Mouse (Mus musculus): ENCODE measurements around the gene Klrb1a. TPM values are rescaled to one million over a fixed set of nuclear protein-coding genes. Genes with fewer than 3 reads are reported as not detected.

The Klrb1a gene
- total RNA-seq, 1 experiment: not detected

DNA sequence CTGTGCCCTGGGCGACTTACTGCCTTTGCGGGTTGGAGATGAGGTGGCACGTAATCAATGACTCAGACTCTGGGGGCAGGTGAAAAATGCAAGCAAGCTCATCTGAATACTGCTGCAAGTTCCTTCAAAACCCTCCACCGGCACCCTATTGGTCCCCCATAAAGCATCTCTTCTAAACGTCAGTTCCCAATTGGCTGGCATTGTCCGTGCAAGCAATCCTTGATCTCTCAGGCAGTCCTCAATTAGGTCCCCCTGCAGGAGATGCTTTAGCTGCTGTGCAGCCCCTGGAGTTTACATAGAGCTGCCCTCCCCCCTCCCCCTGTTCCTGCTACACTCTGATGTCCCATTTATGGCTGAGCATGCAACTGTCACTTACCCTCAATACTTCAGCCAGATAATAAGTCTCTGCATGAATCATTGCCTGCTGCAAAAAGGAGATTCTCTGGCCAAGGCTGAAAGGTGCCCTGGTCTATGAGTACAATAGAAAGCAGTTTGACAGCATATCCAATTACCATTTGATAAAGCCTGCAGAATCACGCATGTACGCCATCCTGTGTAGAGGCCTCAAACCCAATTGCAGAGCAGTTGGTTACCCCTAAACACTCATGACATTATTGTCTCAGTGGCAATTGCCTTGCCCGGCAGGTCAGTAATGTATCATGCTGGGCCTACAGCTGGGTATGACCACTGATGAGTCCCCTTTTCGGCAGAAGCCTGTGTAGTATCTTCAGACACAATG is 20.7 kb downstream of the Klrb1a start:
- Histone ChIP-seq H3K9ac (ENCODE audit: insufficient read depth, low read depth, low read length, poor library complexity, severe bottlenecking) (no peak overlapping the region), H3K36me3 (ENCODE audit: control insufficient read depth, insufficient read depth, low read length, poor library complexity, severe bottlenecking) (no peaks in the 10 kb centered on the region), H3K4me3 (ENCODE audit: insufficient read depth in 1 of 2, low read depth in 1 of 2, low read length in 2 of 2, poor library complexity in 1 of 2, severe bottlenecking in 1 of 2) (no peak overlapping the region), H3K4me1 (ENCODE audit: control insufficient read depth in 2 of 2, insufficient read depth in 2 of 2, low read length in 2 of 2, poor library complexity in 1 of 2) (no peaks in the 10 kb centered on the region), H3K9me3 (ENCODE audit: control insufficient read depth, insufficient read depth, low read depth, low read length) (no peaks in the 10 kb centered on the region), H3K27ac (ENCODE audit: insufficient read depth, low read depth, low read length, poor library complexity, severe bottlenecking) (no peak overlapping the region)
- in situ Hi-C loops (cut with MboI; ENCODE audit: low sequenced_read_pairs in 2 of 2, unreplicated experiment in 2 of 2): no loop called here
- no peak for TF ChIP-seq ZNF384 (IDR thresholded peaks at IDR 0.05; ENCODE audit: low read depth, low read length)
- TF ChIP-seq HCFC1 (IDR thresholded peaks at IDR 0.05; ENCODE audit: borderline replicate concordance, insufficient read depth, low read length): no peak
- TF ChIP-seq CHD2 (IDR thresholded peaks at IDR 0.05; ENCODE audit: low read depth, low read length): no peak
- no peak for TF ChIP-seq MAFK (IDR thresholded peaks at IDR 0.05; ENCODE audit: insufficient read depth, low read depth, low read length)
- TF ChIP-seq ZC3H11A (IDR thresholded peaks at IDR 0.05; ENCODE audit: borderline replicate concordance, low read depth, low read length): no peak
- no peak for DNase-seq (ENCODE audit: low read depth, low spot score)

DNA sequence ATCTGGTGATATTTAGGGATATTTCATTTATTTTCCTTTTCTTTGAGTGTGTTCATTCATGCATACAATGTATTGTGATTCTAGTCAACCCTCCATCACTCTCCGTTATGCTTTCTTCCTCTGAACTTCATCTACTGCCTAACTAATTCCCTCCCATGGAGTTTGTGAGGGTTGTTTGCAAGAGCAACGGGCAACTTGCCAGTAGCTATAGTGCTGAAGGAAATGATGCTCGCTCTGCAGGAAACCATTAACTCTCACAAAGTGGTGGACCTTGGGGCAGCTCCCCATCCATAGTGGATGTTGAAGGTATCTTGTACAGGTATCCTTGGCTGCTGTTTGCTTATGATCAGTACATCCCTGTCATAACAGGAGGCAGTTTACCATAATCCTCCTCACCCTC is 21.3 kb downstream of the Klrb1a start:
- H3K9me3 ChIP-seq (ENCODE audit: control insufficient read depth, insufficient read depth, low read depth, low read length): no peaks in the 10 kb centered on the region
- TF ChIP-seq MAFK (IDR thresholded peaks at IDR 0.05; ENCODE audit: insufficient read depth, low read depth, low read length): no peak
- TF ChIP-seq HCFC1 (IDR thresholded peaks at IDR 0.05; ENCODE audit: borderline replicate concordance, insufficient read depth, low read length): no peak
- no peak overlapping the region for H3K9ac ChIP-seq (ENCODE audit: insufficient read depth, low read depth, low read length, poor library complexity, severe bottlenecking)
- H3K27ac ChIP-seq (ENCODE audit: insufficient read depth, low read depth, low read length, poor library complexity, severe bottlenecking): no peak overlapping the region
- H3K4me3 ChIP-seq (ENCODE audit: insufficient read depth in 1 of 2, low read depth in 1 of 2, low read length in 2 of 2, poor library complexity in 1 of 2, severe bottlenecking in 1 of 2): no peak overlapping the region
- in situ Hi-C loops (cut with MboI; ENCODE audit: low sequenced_read_pairs in 2 of 2, unreplicated experiment in 2 of 2): no loop called here
- H3K4me1 ChIP-seq (ENCODE audit: control insufficient read depth in 2 of 2, insufficient read depth in 2 of 2, low read length in 2 of 2, poor library complexity in 1 of 2): no peaks in the 10 kb centered on the region
- DNase-seq (ENCODE audit: low read depth, low spot score): no peak
- H3K36me3 ChIP-seq (ENCODE audit: control insufficient read depth, insufficient read depth, low read length, poor library complexity, severe bottlenecking): no peaks in the 10 kb centered on the region

DNA sequence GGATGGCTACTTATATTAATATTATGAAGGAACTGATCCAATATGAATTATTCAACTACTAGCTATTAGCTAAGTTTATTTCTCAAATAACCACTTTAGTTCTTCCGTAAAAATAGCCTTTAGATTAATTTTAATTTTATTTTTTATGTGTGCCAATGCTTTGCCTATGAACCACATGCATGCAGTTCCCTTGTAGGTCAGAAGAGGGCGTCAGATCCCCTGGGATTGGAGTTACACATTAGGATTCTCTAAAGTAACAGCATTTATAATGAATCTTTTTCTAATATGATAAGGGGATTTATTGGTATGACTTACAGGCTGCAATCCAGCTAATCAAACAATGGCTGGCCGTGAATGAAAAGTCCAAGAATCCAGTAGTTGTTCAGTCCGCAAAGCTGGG is 23.8 kb downstream of the Klrb1a start:
- Histone ChIP-seq H3K27ac (ENCODE audit: insufficient read depth, low read depth, low read length, poor library complexity, severe bottlenecking) (no peak overlapping the region), H3K36me3 (ENCODE audit: control insufficient read depth, insufficient read depth, low read length, poor library complexity, severe bottlenecking) (no peaks in the 10 kb centered on the region), H3K9me3 (ENCODE audit: control insufficient read depth, insufficient read depth, low read depth, low read length) (no peaks in the 10 kb centered on the region), H3K4me3 (ENCODE audit: insufficient read depth in 1 of 2, low read depth in 1 of 2, low read length in 2 of 2, poor library complexity in 1 of 2, severe bottlenecking in 1 of 2) (no peak overlapping the region), H3K4me1 (ENCODE audit: control insufficient read depth in 2 of 2, insufficient read depth in 2 of 2, low read length in 2 of 2, poor library complexity in 1 of 2) (no peaks in the 10 kb centered on the region), H3K9ac (ENCODE audit: insufficient read depth, low read depth, low read length, poor library complexity, severe bottlenecking) (no peak overlapping the region)
- no peak for DNase-seq (ENCODE audit: low read depth, low spot score)
- in situ Hi-C loops (cut with MboI; ENCODE audit: low sequenced_read_pairs in 2 of 2, unreplicated experiment in 2 of 2): no loop called here
- no peak for TF ChIP-seq ZNF384 (IDR thresholded peaks at IDR 0.05; ENCODE audit: low read depth, low read length)
- no peak for TF ChIP-seq HCFC1 (IDR thresholded peaks at IDR 0.05; ENCODE audit: borderline replicate concordance, insufficient read depth, low read length)
- TF ChIP-seq MAFK (IDR thresholded peaks at IDR 0.05; ENCODE audit: insufficient read depth, low read depth, low read length): no peak
- TF ChIP-seq CHD2 (IDR thresholded peaks at IDR 0.05; ENCODE audit: low read depth, low read length): no peak
- TF ChIP-seq ZC3H11A (IDR thresholded peaks at IDR 0.05; ENCODE audit: borderline replicate concordance, low read depth, low read length): no peak

DNA sequence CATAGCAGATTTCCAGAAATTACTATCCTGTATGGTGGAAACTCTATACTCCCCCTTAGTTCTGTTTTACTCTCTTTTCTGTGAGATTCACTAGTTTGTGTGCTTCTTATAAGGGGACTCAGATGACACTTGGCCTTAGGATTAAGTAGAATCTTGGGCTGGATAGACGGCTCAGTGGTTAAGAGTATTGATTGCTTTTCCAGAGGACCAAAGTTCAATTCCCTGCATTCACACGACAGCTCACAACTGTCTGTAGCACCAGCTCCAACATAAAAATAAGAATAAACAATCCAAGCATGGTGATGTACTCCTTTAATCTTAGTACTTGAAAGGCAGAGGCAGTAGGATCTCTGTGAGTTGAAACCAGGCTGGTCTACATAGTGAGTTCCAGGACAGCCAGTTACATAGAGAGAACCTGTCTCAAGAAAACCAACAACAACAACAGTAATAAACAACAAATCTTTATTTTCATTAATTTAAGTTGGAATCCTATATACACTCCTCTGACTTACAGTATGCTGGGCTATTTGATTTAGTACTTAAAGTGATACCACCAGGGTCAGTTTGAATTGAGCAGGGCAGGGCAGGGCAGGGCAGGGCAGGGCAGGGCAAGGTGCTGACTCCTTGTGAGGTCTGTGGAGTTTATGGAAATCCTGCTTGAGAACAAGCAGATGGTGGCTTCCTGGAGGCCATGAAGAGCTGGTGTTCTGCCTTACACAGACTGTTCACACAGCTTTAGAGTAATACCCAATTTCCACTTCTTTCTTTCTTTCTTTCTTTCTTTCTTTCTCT is 24.9 kb downstream of the Klrb1a start:
- in situ Hi-C loops (cut with MboI; ENCODE audit: low sequenced_read_pairs in 2 of 2, unreplicated experiment in 2 of 2): no loop called here
- Histone ChIP-seq H3K9me3 (ENCODE audit: control insufficient read depth, insufficient read depth, low read depth, low read length) (no peaks in the 10 kb centered on the region), H3K4me3 (ENCODE audit: insufficient read depth in 1 of 2, low read depth in 1 of 2, low read length in 2 of 2, poor library complexity in 1 of 2, severe bottlenecking in 1 of 2) (no peak overlapping the region), H3K4me1 (ENCODE audit: control insufficient read depth in 2 of 2, insufficient read depth in 2 of 2, low read length in 2 of 2, poor library complexity in 1 of 2) (no peaks in the 10 kb centered on the region), H3K9ac (ENCODE audit: insufficient read depth, low read depth, low read length, poor library complexity, severe bottlenecking) (no peak overlapping the region), H3K27ac (ENCODE audit: insufficient read depth, low read depth, low read length, poor library complexity, severe bottlenecking) (no peak overlapping the region), H3K36me3 (ENCODE audit: control insufficient read depth, insufficient read depth, low read length, poor library complexity, severe bottlenecking) (no peaks in the 10 kb centered on the region)
- DNase-seq (ENCODE audit: low read depth, low spot score): no peak
- TF ChIP-seq ZC3H11A (IDR thresholded peaks at IDR 0.05; ENCODE audit: borderline replicate concordance, low read depth, low read length) (no peak), HCFC1 (IDR thresholded peaks at IDR 0.05; ENCODE audit: borderline replicate concordance, insufficient read depth, low read length) (no peak), CHD2 (IDR thresholded peaks at IDR 0.05; ENCODE audit: low read depth, low read length) (no peak), ZNF384 (IDR thresholded peaks at IDR 0.05; ENCODE audit: low read depth, low read length) (no peak)

All from ES-E14 (cell line).